Mouse (Mus musculus) kidney, postnatal 0 days (tissue): ENCODE results near the gene Il20rb. TPM values are rescaled to one million over a fixed set of nuclear protein-coding genes. Genes with fewer than 3 reads are reported as not detected.
A peak's percentile ranks its signal among the peaks of the same experiment; 100 is the strongest.

Source experiments
- ATAC-seq: fragments of 200-750 bp; cut with Nextera tagmentation; replicated peaks from 2 replicates; pipeline ENCODE4 v1.8.0; 2017; ENCODE audit warnings: low read depth, moderate number of reproducible peaks, moderate TSS enrichment, moderate library complexity; ENCODE audit not compliant: low FRiP score
- DNase-seq: peaks from one replicate; pipeline ENCODE4 v3.0.0-alpha.2; 2016; ENCODE audit warnings: low spot score
- H3K27ac ChIP-seq: fragments of 300-500 bp; sonication (generic); 2 replicates; pipeline ENCODE4 v1.5.1; 2014; ENCODE audit warnings: mild to moderate bottlenecking
- H3K27me3 ChIP-seq: fragments of 300-500 bp; sonication (generic); 2 replicates; pipeline ENCODE4 v1.6.1; 2014; ENCODE audit warnings: low read length, mixed read lengths; ENCODE audit not compliant: insufficient read depth
- H3K36me3 ChIP-seq: fragments of 300-500 bp; sonication (generic); 2 replicates; pipeline ENCODE4 v1.6.1; 2014; ENCODE audit warnings: low read length, mixed read lengths; ENCODE audit not compliant: insufficient read depth
- H3K4me1 ChIP-seq: fragments of 300-500 bp; sonication (generic); replicated peaks from 2 replicates; pipeline ENCODE4 v1.6.1; 2014; ENCODE audit warnings: antibody characterized with exemption, low read length, mixed read lengths; ENCODE audit not compliant: insufficient read depth
- H3K4me2 ChIP-seq: fragments of 300-500 bp; sonication (generic); 2 replicates; pipeline ENCODE4 v1.6.1; 2014; ENCODE audit warnings: mild to moderate bottlenecking, low read length, moderate library complexity, mixed read lengths
- H3K4me3 ChIP-seq: fragments of 300-500 bp; sonication (generic); replicated peaks from 2 replicates; pipeline ENCODE4 v1.5.1; 2014; ENCODE audit warnings: low read depth, low read length
- H3K9ac ChIP-seq: fragments of 300-500 bp; sonication (generic); 2 replicates; pipeline ENCODE4 v1.6.1; 2014; ENCODE audit warnings: low read depth, low read length
- H3K9me3 ChIP-seq: fragments of 300-500 bp; sonication (generic); replicated peaks from 2 replicates; pipeline ENCODE4 v1.6.1; 2016; ENCODE audit warnings: low read length, inconsistent platforms, mixed read lengths
- CTCF ChIP-seq: IDR thresholded peaks from 2 replicates; pipeline ENCODE4 v1.5.1; 2016; ENCODE audit warnings: antibody characterized with exemption, low read depth, mild to moderate bottlenecking, moderate library complexity
- WGBS: fragments of 180-500 bp; shearing (Covaris S2); extraction: QIAGEN DNeasy Blood & Tissue Kit; methylation state at CpG from one replicate; pipeline ENCODE4 v1.1.7; 2014; 5-methylcytosine and 5-hydroxymethylcytosine counted together
- polyA plus RNA-seq: library from polyadenylated mRNA; unstranded; fragments of >200 nt; fragmentation: Nextera tagmentation; extraction: Ambion mirVana; gene quantifications from 2 replicates; pipeline ENCODE4 v1.2.1, GENCODE M21; 2015

Il20rb gene
- polyA plus RNA-seq, 1 experiment from 2014 or later, result 1.7 TPM

DNA sequence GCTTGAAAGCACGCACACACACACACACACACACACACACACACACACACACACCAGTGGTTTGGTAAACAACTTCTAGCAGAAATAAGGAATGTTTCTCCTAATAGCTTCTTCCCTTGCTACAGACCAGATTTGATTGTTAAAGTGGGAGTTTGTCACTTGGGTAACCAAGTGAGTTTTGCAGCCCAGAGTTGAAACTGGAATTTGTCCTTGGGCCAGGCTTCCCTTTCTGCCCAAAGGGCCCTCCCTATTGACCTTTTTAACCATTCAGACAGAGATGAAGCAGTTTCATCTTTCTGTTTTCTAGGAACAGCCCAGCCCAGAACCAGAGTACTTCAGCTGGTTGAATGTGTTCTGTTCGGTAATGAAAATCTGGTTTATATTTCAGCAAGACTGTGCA is 55.7 kb downstream of the Il20rb start:
- no peak overlapping the region for H3K9ac ChIP-seq
- WGBS, result 49% methylated on average over 2 of the region's 2 CpGs
- H3K4me3 ChIP-seq, result no peak overlapping the region

GRCm38 (mm10) chr9:100419644-100420043 is 66.9 kb downstream of the Il20rb start:
- ATAC-seq (no peak), DNase-seq (no peak)
- TF ChIP-seq CTCF, result no peak

More for the DNA sequence above, 55.7 kb downstream of the Il20rb start:
- DNase-seq (peak; percentile 74), ATAC-seq (no peak)
- H3K36me3 ChIP-seq, result no peaks in the 10 kb centered on the region
- no peaks in the 10 kb centered on the region for H3K4me1 ChIP-seq
- no peaks in the 10 kb centered on the region for H3K9me3 ChIP-seq
- TF ChIP-seq CTCF, result no peak
- H3K27me3 ChIP-seq, result no peaks in the 10 kb centered on the region
- H3K27ac ChIP-seq, result no peak overlapping the region
- H3K4me2 ChIP-seq, result no peak overlapping the region

GRCm38 (mm10) chr9:100419103-100419502 is 67.5 kb downstream of the Il20rb start:
- TF ChIP-seq CTCF, result no peak
- Histone ChIP-seq H3K9ac (no peak overlapping the region), H3K4me3 (no peak overlapping the region), H3K27me3 (no peaks in the 10 kb centered on the region), H3K4me1 (no peaks in the 10 kb centered on the region), H3K9me3 (no peaks in the 10 kb centered on the region), H3K4me2 (no peak overlapping the region), H3K36me3 (no peaks in the 10 kb centered on the region), H3K27ac (no peak overlapping the region)
- ATAC-seq (no peak), DNase-seq (no peak)
- 87% methylated on average over 8 of the region's 8 CpGs for WGBS

More at GRCm38 (mm10) chr9:100419644-100420043, 66.9 kb downstream of the Il20rb start:
- no peaks in the 10 kb centered on the region for H3K4me1 ChIP-seq
- H3K27me3 ChIP-seq, result no peaks in the 10 kb centered on the region
- no peaks in the 10 kb centered on the region for H3K36me3 ChIP-seq
- no peak overlapping the region for H3K4me2 ChIP-seq
- no peaks in the 10 kb centered on the region for H3K9me3 ChIP-seq
- 77% methylated on average over 8 of the region's 8 CpGs for WGBS
- H3K27ac ChIP-seq, result no peak overlapping the region
- no peak overlapping the region for H3K4me3 ChIP-seq
- no peak overlapping the region for H3K9ac ChIP-seq

- H3K36me3 ChIP-seq, result no peaks in the 10 kb centered on the region
- no peak overlapping the region for H3K4me2 ChIP-seq
- H3K4me1 ChIP-seq, result no peaks in the 10 kb centered on the region
- H3K9me3 ChIP-seq, result no peaks in the 10 kb centered on the region
- ATAC-seq (no peak; the same call in 1 of the 2 replicates), DNase-seq (peak; percentile 65)
- TF ChIP-seq CTCF, result no peak
- 40% methylated on average over 1 of the region's 1 CpGs for WGBS
- H3K27ac ChIP-seq, result no peak overlapping the region
- no peak overlapping the region for H3K9ac ChIP-seq
- H3K27me3 ChIP-seq, result no peaks in the 10 kb centered on the region
- H3K4me3 ChIP-seq, result no peak overlapping the region
These were observed 69.8 kb downstream of the Il20rb start for GRCm38 (mm10) chr9:100416756-100417155.

DNA sequence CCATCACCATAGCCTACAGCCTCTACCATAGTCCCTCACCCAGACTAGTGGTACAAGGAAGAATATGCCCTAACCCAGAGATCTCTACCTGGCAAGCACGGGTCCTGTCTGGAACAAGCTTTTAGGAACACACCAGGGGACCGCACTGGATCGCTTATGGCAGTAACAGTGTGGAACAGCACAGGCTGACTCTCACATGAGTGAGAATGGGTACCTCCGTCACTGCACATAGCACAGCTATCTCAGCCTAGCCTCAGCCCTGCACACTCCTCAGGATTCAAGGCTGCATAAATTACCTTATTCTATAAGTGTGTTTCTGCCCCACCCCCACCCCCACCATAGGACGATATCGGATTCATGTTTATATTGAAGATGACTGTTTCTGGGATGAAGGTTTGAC is 70.3 kb downstream of the Il20rb start:
- Histone ChIP-seq H3K9me3 (no peaks in the 10 kb centered on the region), H3K4me1 (no peaks in the 10 kb centered on the region), H3K9ac (no peak overlapping the region), H3K27ac (no peak overlapping the region), H3K36me3 (no peaks in the 10 kb centered on the region), H3K4me3 (no peak overlapping the region), H3K4me2 (no peak overlapping the region), H3K27me3 (no peaks in the 10 kb centered on the region)
- no peak for ATAC-seq
- no peak for TF ChIP-seq CTCF
- no peak for DNase-seq
- 58% methylated on average over 6 of the region's 6 CpGs for WGBS

GRCm38 (mm10) chr9:100415328-100415979 is 71.1 kb downstream of the Il20rb start:
- H3K27ac ChIP-seq, result no peak overlapping the region
- 33% methylated on average over 7 of the region's 7 CpGs for WGBS
- ATAC-seq (no peak), DNase-seq (peak; percentile 54)
- H3K4me2 ChIP-seq, result no peak overlapping the region
- H3K27me3 ChIP-seq, result no peaks in the 10 kb centered on the region
- H3K4me3 ChIP-seq, result no peak overlapping the region
- no peak for TF ChIP-seq CTCF
- H3K36me3 ChIP-seq, result no peaks in the 10 kb centered on the region
- H3K9ac ChIP-seq, result no peak overlapping the region
- no peaks in the 10 kb centered on the region for H3K9me3 ChIP-seq
- no peaks in the 10 kb centered on the region for H3K4me1 ChIP-seq

Other genes starting within 250 kb of the Il20rb start
- gene Nck1, start 59.3 kb upstream of the Il20rb start, polyA plus RNA-seq, result 70.3 and 75.8 TPM in 2 replicates
- gene Slc35g2, start 84.3 kb upstream of the Il20rb start, polyA plus RNA-seq, result 5.9 and 6.9 TPM in 2 replicates
- 40.9 and 43.6 TPM in 2 replicates for gene Stag1, start 111.0 kb upstream of the Il20rb start, polyA plus RNA-seq